Mouse (Mus musculus): ENCODE results near the gene Chga. TPM values are rescaled to one million over a fixed set of nuclear protein-coding genes. Genes with fewer than 3 reads are reported as not detected.

The Chga gene
- total RNA-seq, 2 experiments from 2014 or later: 151 to 236 TPM

GRCm38 (mm10) chr12:102597466-102597865 lies 42.7 kb downstream of the Chga start:
- no peak for DNase-seq (ENCODE audit: low spot score in 2 of 2)

DNA sequence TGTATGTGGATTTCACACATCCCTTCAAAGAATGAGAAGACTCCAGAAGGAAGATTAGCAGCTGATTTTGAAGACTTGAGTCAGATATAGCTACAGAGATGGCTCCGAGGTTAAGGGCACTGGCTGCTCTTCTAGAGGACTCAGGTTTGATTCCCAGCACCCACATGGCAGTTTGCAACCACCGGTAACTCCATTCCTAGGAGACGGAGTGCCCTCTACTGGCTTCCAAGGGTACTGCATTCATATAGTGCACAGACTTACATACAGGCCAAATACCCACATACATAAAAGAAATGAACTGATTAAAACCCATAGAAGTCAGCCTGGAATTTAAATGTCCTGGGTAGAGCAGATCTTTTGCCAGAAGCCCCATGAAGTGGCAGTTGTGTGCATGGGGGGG lies 43.8 kb downstream of the Chga start:
- DNase-seq (ENCODE audit: low spot score in 2 of 2): no peak

DNA sequence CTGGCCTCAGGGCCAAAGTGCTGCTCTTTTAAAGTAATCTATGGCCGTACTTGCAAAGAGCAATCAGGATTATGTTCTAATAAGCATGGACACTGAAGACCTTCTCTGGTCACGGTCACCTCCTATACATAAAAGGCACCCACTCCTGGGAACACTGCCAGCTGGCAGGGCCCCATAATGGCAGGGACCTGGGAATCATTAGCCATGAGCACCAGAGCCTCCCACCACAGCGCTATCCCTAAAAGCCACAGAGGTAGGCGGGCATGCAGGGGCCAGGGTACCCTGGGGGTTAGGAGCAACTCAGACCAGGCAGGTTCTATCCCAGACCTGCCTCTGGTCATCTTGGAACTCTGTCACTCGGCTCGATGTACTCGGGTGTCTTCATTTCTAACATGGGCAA lies 45.0 kb downstream of the Chga start:
- no peak for DNase-seq (ENCODE audit: low spot score in 2 of 2)

DNA sequence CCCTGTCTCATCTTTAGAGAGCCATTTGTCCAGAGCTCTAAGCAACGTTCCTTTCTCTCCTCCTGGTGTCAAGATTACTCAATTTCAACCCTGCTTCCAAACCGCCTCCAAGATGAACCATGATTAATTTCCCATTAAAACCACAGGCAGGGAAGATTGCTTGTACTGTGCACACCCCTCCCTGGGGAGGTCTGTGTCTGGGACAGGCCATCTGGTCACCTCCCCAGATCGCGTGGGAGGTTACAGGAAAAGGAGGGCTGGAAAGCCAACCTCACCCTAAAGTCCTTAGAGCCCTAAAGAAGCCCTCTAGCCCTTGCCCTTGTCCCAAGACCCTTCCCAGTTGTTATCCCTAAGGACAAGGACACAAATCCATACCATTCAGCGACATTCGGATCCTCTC lies 45.6 kb downstream of the Chga start:
- no peak for DNase-seq (ENCODE audit: low spot score in 2 of 2)

DNA sequence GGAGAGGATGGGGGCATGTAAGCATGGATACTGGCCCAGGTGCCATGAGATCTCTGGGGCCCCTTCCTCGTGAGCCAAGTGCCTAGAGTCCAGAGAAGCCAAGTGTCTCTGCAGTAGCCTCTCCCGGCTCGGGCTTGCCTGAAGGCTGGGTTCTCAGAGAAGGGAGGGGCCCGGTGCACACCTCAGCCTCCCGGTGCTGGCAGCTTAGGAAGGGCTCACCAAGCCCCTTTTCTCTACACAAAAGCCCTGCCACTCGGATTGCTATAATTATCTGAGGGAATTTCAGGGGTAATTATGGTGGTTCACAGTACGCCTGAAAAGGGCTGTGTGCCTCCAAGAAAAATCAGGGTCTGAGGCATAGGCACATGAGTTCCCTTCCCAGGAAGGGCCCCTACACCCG lies 47.1 kb downstream of the Chga start:
- no peak for DNase-seq (ENCODE audit: low spot score in 2 of 2)

DNA sequence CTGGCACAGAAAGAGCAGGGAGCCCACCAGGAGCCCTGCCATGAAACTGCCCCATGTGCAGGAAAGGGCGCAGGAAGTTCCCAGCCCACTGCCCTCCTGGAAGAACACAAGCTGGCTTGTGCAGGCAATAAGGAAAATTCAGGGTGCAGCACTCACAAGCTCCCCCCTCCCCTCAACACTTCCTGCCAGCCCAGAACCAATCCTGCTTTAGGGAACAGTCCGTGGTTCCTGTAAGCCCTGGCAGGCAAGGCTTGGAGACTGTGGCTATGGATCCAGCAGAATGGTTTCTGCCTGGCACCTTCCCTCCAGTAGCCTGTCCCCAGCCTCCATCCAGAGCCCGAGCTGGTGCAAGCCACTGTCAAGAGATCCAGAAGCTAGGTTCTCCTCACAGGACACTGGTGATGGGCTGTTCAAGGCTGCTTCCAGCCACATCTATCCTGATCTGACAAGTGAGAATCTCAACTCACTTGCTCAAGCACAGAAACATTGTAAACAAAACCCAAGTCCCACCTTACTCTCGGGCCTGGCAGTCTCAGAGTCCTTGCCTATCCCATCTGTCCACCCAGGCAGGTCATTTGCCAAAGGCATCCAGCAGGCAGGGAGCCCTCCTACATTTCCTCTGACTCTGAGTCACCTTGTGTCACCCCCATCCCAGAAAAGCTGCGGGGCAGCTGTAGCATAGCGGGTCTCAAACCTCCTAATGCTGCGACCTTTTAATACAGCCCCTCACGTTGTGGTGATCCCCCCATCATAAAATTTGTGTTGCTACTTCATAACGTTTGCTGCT lies 47.7 kb downstream of the Chga start:
- DNase-seq (ENCODE audit: low spot score in 2 of 2): no peak

GRCm38 (mm10) chr12:102605607-102606006 lies 50.8 kb downstream of the Chga start:
- no peak for DNase-seq (ENCODE audit: low spot score in 2 of 2)

DNA sequence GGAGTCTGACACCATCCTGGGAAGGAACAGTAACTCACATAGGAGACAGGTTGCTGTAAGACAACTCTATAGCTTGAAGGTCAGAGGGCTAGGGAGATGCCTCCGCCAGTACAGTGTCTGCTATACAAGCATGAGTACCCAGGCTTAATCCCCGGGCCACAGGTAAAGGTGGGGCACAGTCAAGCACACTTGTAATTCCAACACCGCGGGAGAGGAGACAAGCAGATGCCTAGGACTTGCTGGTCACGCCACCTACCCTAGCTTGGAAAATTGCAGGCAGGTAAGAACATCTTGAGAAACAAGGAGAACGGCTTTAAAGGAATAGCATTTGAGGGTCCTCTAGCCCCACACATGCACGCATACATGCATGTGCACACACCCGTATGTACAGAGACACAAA lies 52.3 kb downstream of the Chga start:
- no peak for DNase-seq (ENCODE audit: low spot score in 2 of 2)

DNA sequence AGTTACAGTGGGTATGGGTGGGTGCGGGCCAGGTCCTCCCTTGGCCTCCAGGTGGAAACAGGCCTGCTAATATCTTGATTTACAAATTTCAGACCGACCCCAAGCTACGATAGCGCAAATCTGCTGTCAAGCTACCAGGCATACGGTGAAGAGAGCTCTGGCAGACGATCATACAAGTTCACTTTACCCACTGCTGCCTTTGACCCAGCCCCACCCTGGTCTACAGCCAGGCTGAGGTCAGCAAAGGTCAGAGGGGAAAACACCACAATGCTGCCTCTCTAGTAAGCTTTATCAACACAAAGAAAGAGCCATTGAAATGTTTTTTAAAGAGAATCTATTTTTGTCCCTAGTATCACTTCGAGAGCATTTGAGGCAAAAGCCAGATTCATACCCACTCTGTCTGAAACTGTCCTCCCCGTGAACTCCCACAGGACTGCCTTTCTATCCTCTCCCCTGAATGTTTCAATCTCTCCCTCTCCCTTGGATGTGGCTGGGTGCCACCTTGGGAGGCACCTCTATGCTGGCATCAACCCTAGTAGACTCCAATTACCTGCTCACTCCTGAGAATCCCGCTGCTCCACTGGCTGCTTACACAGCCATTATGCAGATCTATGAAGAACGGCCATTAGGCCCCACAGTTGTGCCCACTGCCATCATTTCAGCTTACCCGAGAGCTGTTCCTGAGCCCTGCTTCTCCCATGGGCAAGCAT lies 53.2 kb downstream of the Chga start:
- no peak for DNase-seq (ENCODE audit: low spot score in 2 of 2)

- no peak for DNase-seq (ENCODE audit: low spot score in 2 of 2)
These were observed 56.2 kb downstream of the Chga start for GRCm38 (mm10) chr12:102610927-102611326.

- no peak for DNase-seq (ENCODE audit: low spot score in 2 of 2)
These were observed 57.7 kb downstream of the Chga start for GRCm38 (mm10) chr12:102612431-102612830.

- no peak for DNase-seq (ENCODE audit: low spot score in 2 of 2)
These were observed 58.6 kb downstream of the Chga start for GRCm38 (mm10) chr12:102613411-102613810.

Other genes with a start within 250 kb of the Chga start
- gene Lgmn, start 115.2 kb upstream of the Chga start, total RNA-seq (2021): 100 to 1,000 TPM in 1 of 2 experiments, 10 to 100 TPM in 1; 99.1 to 102 TPM
- 10 to 100 TPM; 25.7 to 25.9 TPM for gene Golga5, start 85.8 kb upstream of the Chga start, total RNA-seq (2021)
- 10 to 100 TPM; 56.0 to 63.6 TPM for gene Itpk1, start 150.0 kb downstream of the Chga start, total RNA-seq (2021)
- 10 to 100 TPM; 33.1 to 34.5 TPM for gene Moap1, start 188.7 kb downstream of the Chga start, total RNA-seq (2021)
- 1 to 10 TPM; 5.1 to 5.7 TPM for gene Tmem251, start 188.8 kb downstream of the Chga start, total RNA-seq (2021)
- gene Gm28051, start 202.8 kb downstream of the Chga start, total RNA-seq (2021): not detected
- gene Gon7, start 202.8 kb downstream of the Chga start, total RNA-seq (2021): 10 to 100 TPM; 13.8 to 21.4 TPM
- gene Ubr7, start 203.0 kb downstream of the Chga start, total RNA-seq (2021): 10 to 100 TPM; 32.5 to 32.6 TPM
- 10 to 100 TPM; 16.5 to 19.1 TPM for gene Gm20604, start 203.7 kb downstream of the Chga start, total RNA-seq (2021)